Mouse (Mus musculus) forebrain, embryonic 11.5 days (tissue): ENCODE results near the gene Lars2. TPM values are rescaled to one million over a fixed set of nuclear protein-coding genes. Genes with fewer than 3 reads are reported as not detected.

ENCODE experiments used
- polyA plus RNA-seq: library from polyadenylated mRNA; unstranded; fragments of >200 nt; fragmentation: Nextera tagmentation; extraction: Ambion mirVana; gene quantifications from 2 replicates; pipeline ENCODE4 v1.2.1, GENCODE M21; 2014

Gene Lars2
- polyA plus RNA-seq, 1 experiment from 2014 or later, result 836 TPM

Other genes with a start within 250 kb of the Lars2 start
- gene Clec3b, start 216.0 kb upstream of the Lars2 start, polyA plus RNA-seq, result not detected in 2 replicates
- 0.41 and 0.63 TPM in 2 replicates for gene Cdcp1, start 150.9 kb upstream of the Lars2 start, polyA plus RNA-seq
- gene Tmem158, start 106.2 kb upstream of the Lars2 start, polyA plus RNA-seq, result 4.8 and 6.4 TPM in 2 replicates
- gene Limd1, start 111.8 kb downstream of the Lars2 start, polyA plus RNA-seq, result 52.3 and 56.6 TPM in 2 replicates
- gene Sacm1l, start 162.8 kb downstream of the Lars2 start, polyA plus RNA-seq, result 44.6 and 46.4 TPM in 2 replicates